Mouse (Mus musculus): ENCODE data around the gene Eef2. TPM values are rescaled to one million over a fixed set of nuclear protein-coding genes. Genes with fewer than 3 reads are reported as not detected.
"Not testable (repeated sequence)": the region's sequence is repeated elsewhere in the genome, so short reads cannot be mapped to it uniquely, and the experiment has no call there.

Eef2 gene
- total RNA-seq, 1 experiment from 2014 or later, result 1,714 TPM

DNA sequence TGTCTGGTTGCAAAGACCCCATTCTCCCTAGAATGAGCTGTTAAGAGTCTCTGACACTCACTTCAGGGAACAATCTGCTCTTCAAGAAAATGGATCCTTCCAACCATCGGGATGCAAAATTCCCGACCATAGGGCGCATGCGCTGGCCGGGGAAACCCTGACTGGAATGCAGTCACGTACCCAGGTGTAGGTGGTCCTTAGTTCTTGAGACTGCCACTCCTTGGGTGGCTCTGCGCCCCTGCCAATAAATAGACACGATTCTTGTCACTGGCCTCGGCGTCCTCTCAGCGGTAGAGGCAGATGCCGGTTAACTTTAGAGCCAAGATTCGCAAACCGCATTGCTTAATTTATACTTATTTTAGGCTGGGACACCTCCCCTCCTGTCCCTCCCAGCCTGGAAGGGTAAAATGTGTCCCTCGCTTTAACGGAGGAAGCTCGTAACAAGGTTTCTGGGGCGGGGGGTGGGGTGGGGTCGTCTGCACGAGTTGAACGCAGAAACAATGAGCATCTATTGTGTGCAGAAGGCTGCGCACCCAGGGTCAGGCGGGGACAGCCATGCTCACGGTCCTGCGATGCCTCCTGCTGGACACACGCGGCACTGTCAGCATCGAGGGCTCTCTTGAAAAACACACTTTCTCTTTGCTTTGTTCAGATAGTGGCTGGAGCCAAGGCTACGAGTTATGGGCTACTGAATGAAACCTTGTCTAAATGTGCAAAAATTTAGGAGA is 1.6 kb upstream of the Eef2 start:
- ATAC-seq (replicated peaks in 1 of 2; ENCODE audit: insufficient read depth in 1 of 2, low FRiP score in 2 of 2, low TSS enrichment in 1 of 2, low read depth in 1 of 2, poor library complexity in 2 of 2, severe bottlenecking in 2 of 2), result peak; percentile 61 to 68

DNA sequence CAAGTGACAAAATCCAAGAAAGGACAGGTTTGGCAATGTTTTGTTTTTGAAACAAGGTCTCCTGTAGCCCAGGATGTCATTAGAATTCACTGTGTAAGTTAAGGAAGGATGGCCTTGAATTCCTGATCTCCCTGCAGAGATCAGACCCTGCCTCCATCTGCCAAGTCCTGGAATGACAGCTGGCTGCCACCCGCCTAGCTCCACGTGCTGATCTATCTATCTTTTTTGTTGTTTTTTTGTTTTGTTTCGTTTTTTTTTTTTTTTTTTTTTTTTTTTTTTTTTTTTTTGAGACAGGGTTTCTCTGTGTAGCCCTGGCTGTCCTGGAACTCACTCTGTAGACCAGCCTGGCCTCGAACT is 1.1 kb upstream of the Eef2 start:
- not testable (repeated sequence) for ATAC-seq (replicated peaks in 1 of 2; ENCODE audit: insufficient read depth in 1 of 2, low FRiP score in 2 of 2, low TSS enrichment in 1 of 2, low read depth in 1 of 2, poor library complexity in 2 of 2, severe bottlenecking in 2 of 2)

DNA sequence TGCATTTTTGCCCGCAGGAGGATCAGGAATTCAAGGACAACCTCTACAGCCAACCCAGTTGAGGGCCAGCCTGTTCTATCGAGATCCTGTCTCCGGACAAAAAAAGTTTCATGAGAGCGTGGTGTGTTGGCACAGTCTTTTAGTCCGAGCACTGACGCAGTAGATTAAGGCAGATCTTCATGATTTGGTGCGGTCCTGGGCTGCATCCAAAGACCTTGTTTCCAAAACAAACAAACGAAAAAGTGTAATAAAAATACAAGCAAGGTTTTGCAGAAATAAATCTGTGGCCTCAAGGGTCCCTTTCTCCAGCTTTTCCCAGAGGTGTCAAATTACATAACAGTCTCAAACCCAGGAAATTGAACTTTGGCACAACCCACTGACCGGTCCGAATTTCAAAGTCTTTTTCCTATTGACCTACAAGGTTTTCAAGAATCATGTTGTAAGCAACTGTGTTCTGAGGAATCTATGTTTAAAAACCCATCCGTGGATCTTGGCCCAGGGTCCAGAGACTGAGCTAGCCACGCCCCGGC is 430 bp upstream of the Eef2 start:
- no peak; a peak in 1 of 4 replicates for ATAC-seq (replicated peaks in 1 of 2; ENCODE audit: insufficient read depth in 1 of 2, low FRiP score in 2 of 2, low TSS enrichment in 1 of 2, low read depth in 1 of 2, poor library complexity in 2 of 2, severe bottlenecking in 2 of 2)

DNA sequence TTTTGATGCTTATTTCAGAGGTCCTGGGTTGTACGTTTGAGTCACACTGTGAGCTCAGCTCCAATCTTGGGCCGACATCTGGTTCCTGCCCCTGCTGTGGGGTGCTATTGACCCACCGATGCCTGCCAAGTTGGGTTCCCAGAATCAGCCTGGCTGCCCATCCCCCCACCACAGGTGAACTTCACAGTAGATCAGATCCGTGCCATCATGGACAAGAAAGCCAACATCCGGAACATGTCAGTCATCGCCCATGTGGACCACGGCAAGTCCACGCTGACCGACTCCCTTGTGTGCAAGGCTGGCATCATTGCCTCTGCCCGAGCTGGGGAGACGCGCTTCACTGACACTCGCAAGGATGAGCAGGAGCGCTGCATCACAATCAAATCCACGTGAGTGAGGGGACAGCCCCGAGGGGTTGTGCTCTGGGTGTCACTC is 1.1 kb downstream of the Eef2 start:
- no peak for ATAC-seq (replicated peaks in 1 of 2; ENCODE audit: insufficient read depth in 1 of 2, low FRiP score in 2 of 2, low TSS enrichment in 1 of 2, low read depth in 1 of 2, poor library complexity in 2 of 2, severe bottlenecking in 2 of 2)

DNA sequence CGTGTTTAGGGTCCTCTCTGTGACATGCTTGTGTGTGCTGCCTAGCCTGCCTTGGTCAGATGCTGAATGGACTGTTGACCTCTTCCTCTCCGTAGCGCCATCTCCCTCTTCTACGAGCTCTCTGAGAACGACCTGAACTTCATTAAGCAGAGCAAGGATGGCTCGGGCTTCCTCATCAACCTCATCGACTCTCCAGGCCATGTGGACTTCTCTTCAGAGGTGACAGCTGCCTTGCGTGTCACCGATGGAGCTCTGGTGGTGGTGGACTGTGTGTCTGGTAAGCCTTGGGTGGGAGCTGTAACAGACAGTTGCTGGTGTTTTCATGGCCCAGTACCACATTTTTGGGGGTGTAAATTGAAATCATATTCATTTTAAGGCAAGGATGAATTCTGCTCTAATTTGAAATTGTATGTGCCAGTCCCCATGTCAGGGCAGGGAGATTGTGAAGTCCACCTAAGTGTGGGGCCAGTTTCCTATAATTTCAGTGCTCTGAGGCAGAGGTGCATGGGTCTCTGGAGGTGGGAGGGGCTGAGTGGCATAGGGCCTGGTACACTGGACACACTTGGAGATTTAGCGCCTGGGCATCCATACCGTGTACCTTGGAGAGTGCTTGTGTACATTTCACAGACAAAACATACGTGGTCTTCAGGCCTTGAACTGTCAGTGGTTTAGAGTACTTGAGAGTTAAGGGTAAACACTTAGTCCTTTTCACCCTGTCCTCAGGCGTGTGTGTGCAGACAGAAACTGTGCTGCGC is 1.7 kb downstream of the Eef2 start:
- ATAC-seq (replicated peaks in 1 of 2; ENCODE audit: insufficient read depth in 1 of 2, low FRiP score in 2 of 2, low TSS enrichment in 1 of 2, low read depth in 1 of 2, poor library complexity in 2 of 2, severe bottlenecking in 2 of 2), result no peak

DNA sequence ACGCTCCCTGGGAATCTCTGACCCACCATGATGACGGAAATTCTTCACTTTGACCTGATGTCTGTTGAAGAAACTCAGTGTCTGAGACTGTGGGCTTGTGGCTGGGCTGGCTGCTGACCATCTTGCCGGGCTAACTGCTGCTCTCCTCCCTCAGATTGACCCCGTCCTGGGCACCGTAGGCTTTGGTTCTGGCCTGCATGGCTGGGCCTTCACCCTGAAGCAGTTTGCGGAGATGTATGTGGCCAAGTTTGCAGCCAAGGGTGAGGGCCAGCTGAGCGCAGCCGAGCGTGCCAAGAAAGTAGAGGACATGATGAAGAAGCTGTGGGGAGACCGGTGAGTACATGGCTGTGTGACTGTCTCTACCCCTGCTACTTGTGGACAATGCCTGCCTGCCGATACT is 2.5 kb downstream of the Eef2 start:
- ATAC-seq (replicated peaks in 1 of 2; ENCODE audit: insufficient read depth in 1 of 2, low FRiP score in 2 of 2, low TSS enrichment in 1 of 2, low read depth in 1 of 2, poor library complexity in 2 of 2, severe bottlenecking in 2 of 2), result no peak

DNA sequence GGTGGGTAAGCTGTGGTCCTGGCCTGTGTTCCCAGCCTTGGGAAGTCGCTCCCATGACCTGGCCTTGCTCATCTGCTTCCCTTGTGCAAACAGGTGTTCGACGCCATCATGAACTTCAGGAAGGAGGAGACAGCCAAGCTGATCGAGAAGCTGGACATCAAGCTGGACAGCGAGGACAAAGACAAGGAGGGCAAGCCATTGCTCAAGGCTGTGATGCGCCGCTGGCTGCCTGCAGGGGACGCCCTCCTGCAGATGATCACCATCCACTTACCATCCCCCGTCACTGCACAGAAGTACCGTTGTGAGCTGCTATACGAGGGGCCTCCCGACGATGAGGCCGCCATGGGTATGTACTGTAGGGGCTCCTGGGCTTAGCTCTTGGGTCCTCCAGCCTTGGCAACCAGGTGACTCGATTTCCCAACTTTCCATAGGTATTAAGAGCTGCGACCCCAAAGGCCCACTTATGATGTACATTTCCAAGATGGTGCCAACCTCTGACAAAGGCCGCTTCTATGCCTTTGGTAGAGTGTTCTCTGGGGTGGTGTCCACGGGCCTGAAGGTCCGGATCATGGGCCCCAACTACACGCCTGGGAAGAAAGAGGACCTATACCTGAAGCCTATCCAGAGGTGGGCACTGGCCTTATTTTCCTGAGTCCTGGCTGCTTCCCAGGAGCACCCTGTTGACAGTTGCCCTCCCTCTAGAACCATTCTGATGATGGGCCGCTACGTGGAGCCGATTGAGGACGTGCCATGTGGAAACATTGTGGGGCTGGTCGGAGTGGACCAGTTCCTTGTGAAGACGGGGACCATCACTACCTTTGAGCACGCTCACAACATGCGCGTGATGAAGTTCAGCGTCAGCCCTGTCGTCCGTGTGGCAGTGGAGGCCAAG is 3.3 kb downstream of the Eef2 start:
- no peak for ATAC-seq (replicated peaks in 1 of 2; ENCODE audit: insufficient read depth in 1 of 2, low FRiP score in 2 of 2, low TSS enrichment in 1 of 2, low read depth in 1 of 2, poor library complexity in 2 of 2, severe bottlenecking in 2 of 2)

DNA sequence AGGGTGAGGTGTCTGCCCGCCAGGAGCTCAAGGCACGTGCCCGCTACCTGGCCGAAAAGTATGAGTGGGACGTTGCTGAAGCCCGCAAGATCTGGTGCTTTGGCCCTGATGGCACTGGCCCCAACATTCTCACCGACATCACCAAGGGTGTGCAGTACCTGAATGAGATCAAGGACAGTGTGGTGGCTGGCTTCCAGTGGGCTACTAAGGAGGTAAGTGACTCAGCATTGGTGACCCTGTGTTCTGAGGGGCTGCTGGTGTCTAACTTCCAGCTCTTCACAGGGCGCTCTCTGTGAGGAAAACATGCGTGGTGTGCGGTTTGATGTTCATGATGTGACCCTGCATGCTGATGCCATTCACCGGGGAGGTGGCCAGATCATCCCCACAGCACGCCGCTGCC is 4.5 kb downstream of the Eef2 start:
- ATAC-seq (replicated peaks in 1 of 2; ENCODE audit: insufficient read depth in 1 of 2, low FRiP score in 2 of 2, low TSS enrichment in 1 of 2, low read depth in 1 of 2, poor library complexity in 2 of 2, severe bottlenecking in 2 of 2), result no peak

DNA sequence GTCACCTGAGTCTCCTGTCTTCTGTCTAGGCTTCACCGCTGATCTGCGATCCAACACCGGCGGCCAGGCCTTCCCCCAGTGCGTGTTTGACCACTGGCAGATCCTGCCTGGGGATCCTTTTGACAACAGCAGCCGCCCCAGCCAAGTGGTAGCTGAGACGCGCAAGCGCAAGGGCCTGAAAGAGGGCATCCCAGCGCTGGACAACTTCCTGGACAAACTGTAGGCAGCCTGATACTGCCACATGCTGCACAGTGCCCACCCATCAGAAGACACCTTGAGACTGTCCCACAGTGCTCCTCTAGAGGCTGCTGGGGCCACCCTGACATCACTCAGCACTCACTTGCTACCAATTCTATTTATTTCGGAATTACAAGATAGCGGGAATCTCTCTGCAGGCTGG is 5.4 kb downstream of the Eef2 start:
- not testable (repeated sequence) for ATAC-seq (replicated peaks in 1 of 2; ENCODE audit: insufficient read depth in 1 of 2, low FRiP score in 2 of 2, low TSS enrichment in 1 of 2, low read depth in 1 of 2, poor library complexity in 2 of 2, severe bottlenecking in 2 of 2)

DNA sequence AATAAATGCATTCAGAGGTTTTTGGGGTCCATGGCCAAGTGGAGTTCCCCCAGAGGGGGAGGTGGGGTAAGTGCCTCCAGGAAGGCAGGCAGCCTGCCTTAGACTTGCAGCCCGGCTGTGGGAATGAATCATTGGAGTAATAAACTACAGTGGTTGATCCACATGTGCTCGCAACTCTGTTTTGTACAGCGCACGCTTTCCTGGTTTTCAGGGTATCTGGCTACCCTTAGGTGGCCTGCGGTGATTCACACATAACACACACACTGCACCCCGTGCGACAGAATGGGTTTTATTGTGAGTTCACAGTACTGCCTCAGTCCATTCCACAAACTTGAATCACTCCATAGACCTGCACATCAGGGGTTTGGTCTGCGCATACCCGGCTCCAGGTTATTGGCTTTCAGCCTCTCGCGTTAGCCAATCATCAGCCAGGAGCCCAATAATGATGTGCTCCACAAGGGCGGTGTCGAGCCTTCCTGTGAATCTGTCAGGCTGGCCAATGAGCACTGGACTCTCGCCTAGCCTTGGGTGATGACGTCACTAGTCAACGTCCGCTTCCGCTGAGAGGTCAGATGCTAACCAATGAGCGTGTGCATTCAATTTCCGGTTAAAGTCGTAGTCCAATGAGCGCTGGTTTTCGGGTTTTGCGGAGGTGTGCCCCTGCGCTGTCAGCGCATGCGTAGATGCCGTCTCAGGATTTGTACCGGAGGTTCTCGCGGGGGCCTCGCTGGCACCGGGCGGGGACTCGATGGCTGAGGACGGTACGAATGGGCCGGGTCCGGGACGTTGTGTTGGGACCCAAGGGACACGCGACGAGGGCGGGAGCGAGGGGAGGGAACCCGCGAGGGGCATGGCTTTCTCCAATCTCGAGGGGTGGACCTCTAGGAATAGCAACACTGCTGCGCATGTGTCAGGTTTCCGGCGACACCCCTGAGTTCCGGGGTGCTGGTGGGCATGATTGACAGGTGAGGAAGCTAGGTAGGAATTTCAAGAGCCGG is 6.2 kb downstream of the Eef2 start, which contains the start of gene Dapk3:
Gene Dapk3 (plus strand): TSS at position 670 of the 998 bp plus-strand sequence.
- ATAC-seq (replicated peaks in 1 of 2; ENCODE audit: insufficient read depth in 1 of 2, low FRiP score in 2 of 2, low TSS enrichment in 1 of 2, low read depth in 1 of 2, poor library complexity in 2 of 2, severe bottlenecking in 2 of 2), result peak; percentile 87 to 91

DNA sequence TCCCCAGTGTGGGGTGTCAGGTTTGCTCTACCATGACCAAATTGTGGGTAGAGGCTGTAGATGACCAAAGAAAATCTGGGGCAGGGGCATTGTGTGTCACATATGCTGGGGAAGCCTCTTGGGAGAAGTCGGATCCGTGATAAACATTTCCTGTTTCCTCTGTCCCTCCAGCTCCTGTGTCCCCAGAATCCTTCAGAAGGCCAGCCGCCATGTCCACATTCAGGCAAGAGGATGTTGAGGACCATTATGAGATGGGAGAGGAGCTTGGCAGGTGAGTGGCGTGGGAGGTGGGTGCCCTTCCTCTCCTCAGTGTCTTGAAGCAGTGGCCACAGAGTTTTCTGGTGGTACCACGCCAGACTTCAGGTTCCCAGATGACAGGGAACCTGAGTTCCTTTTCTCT is 7.4 kb downstream of the Eef2 start, which contains the start of gene 4930442H23Rik:
Gene 4930442H23Rik (minus strand): TSS at position 45 of the 400 bp plus-strand sequence.
- ATAC-seq (replicated peaks in 1 of 2; ENCODE audit: insufficient read depth in 1 of 2, low FRiP score in 2 of 2, low TSS enrichment in 1 of 2, low read depth in 1 of 2, poor library complexity in 2 of 2, severe bottlenecking in 2 of 2), result no peak

DNA sequence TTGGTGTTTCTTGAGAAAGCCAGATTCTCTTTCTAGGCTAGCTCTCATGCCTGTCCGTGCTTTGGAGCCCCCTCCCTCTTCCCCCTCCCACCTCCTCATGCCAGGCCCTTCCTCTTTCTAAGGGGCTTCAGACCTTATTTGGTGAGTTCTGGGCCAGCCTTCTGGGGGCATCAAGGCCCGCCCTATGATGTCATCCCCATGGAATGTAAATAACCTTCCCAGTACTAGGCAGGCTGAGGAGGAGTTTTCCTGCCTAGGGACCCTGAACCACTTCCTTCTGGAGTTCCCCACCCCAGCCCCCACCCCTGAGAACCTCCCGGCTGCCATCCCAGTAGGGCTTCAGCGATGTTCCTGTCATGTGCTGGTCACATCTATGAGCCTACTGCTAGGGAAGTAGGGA is 8.3 kb downstream of the Eef2 start:
- no peak for ATAC-seq (replicated peaks in 1 of 2; ENCODE audit: insufficient read depth in 1 of 2, low FRiP score in 2 of 2, low TSS enrichment in 1 of 2, low read depth in 1 of 2, poor library complexity in 2 of 2, severe bottlenecking in 2 of 2)

DNA sequence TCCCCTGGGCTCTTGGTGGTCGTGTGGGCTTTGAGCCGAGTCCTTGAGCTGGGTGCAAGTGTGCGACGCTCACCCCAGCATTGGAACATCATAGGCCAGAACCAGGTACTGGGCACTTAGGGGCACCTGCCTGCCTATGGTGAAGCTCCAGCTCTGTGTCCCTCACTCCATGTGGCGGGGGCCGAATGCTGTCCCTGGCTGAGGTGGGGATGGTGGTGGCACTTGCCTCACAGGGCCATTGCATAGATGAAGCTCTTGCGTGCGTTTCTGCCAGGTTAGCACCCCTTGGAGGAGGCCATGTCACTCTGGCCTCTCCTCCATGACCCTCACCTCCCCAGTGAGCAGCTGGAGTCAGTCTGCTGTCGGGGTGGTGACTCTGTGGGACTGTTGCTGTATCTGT is 10.7 kb downstream of the Eef2 start:
- no peak for ATAC-seq (replicated peaks in 1 of 2; ENCODE audit: insufficient read depth in 1 of 2, low FRiP score in 2 of 2, low TSS enrichment in 1 of 2, low read depth in 1 of 2, poor library complexity in 2 of 2, severe bottlenecking in 2 of 2)

DNA sequence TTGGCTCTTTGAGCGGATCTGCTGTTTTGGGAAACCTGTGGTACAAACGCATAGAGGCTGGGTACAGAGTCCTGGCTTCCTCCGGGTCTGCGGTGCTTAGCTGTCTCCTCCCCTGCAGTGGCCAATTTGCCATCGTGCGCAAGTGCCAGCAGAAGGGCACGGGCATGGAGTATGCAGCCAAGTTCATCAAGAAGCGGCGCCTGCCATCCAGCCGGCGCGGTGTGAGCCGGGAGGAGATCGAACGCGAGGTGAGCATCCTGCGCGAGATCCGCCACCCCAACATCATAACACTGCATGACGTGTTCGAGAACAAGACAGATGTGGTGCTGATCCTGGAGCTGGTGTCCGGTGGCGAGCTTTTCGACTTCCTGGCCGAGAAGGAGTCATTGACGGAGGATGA is 13.4 kb downstream of the Eef2 start:
- no peak for ATAC-seq (replicated peaks in 1 of 2; ENCODE audit: insufficient read depth in 1 of 2, low FRiP score in 2 of 2, low TSS enrichment in 1 of 2, low read depth in 1 of 2, poor library complexity in 2 of 2, severe bottlenecking in 2 of 2)

DNA sequence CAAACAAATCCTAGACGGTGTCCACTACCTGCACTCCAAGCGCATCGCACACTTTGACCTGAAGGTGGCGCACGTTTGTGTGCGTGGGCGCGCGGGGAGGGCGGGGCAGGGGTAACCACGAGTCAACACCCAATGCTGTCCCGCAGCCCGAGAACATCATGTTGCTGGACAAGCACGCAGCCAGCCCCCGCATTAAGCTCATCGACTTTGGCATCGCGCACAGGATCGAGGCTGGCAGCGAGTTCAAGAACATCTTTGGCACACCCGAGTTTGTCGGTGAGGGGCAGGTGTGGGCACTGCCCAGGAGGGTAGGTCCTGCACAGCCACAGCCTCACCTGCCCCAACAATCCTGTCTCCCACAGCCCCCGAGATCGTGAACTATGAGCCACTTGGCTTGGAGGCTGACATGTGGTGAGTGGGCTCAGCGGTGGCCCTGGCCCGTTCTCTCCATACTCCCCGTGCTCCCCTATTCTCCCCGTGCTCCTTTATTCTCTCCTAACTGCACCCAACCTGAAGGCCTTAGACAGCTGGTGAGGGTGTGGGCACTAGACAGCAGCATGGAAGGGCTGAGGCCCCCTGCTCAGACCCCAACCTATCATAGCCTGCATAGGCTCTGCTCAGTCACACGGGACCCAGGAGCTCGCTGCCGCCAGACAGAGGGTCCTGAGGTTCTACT is 13.9 kb downstream of the Eef2 start:
- ATAC-seq (replicated peaks in 1 of 2; ENCODE audit: insufficient read depth in 1 of 2, low FRiP score in 2 of 2, low TSS enrichment in 1 of 2, low read depth in 1 of 2, poor library complexity in 2 of 2, severe bottlenecking in 2 of 2), result no peak

DNA sequence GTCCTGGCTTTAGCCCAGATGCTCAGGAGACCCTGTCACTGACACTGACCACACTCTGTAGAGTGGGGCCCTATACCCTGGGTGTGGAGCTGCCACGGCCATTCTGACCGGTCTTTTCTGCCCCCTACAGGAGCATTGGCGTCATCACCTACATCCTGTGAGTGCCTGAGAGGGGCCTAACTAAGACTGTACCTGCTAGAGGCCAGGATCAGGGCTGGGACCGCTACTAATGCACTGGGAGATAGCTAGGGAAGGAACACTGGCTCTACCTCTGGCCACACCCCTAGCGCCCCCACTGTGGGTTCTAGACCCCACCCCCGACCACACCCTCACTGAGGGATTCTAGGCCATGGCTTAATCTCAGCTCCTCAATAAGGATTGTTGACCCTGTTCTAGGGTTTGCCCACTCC is 14.5 kb downstream of the Eef2 start:
- ATAC-seq (replicated peaks in 1 of 2; ENCODE audit: insufficient read depth in 1 of 2, low FRiP score in 2 of 2, low TSS enrichment in 1 of 2, low read depth in 1 of 2, poor library complexity in 2 of 2, severe bottlenecking in 2 of 2), result no peak; a peak in 1 of 4 replicates

All from hematopoietic stem cell, adult 5-6 weeks (primary cell).